Mouse (Mus musculus) testis, adult 2 months (tissue): ENCODE measurements around the gene Hoxa13.

Experiments
- CTCF ChIP-seq: fragments of 200-500 bp; IDR thresholded peaks from 2 replicates; pipeline ENCODE4 v1.5.1; 2012; ENCODE audit warnings: low read depth, mild to moderate bottlenecking, inconsistent platforms, low read length, moderate library complexity; ENCODE audit not compliant: control insufficient read depth, insufficient read depth, insufficient replicate concordance
- POLR2A ChIP-seq: fragments of 200-500 bp; IDR thresholded peaks from 2 replicates; pipeline ENCODE4 v1.6.1; 2012; ENCODE audit warnings: low read depth, mild to moderate bottlenecking, inconsistent platforms, low read length, moderate library complexity; ENCODE audit not compliant: control insufficient read depth

GRCm38 (mm10) chr6:52259081-52259790 is 1.4 kb downstream of the Hoxa13 start:
- TF ChIP-seq CTCF (no peak), POLR2A (no peak)
